Mouse (Mus musculus): ENCODE data around the gene Lyar. TPM values are rescaled to one million over a fixed set of nuclear protein-coding genes. Genes with fewer than 3 reads are reported as not detected.
A peak's percentile ranks its signal among the peaks of the same experiment; 100 is the strongest.

Lyar gene
- polyA plus RNA-seq (2015; fragmentation: Nextera tagmentation; extraction: Ambion mirVana): 40.5 and 43.1 TPM in 2 replicates

DNA sequence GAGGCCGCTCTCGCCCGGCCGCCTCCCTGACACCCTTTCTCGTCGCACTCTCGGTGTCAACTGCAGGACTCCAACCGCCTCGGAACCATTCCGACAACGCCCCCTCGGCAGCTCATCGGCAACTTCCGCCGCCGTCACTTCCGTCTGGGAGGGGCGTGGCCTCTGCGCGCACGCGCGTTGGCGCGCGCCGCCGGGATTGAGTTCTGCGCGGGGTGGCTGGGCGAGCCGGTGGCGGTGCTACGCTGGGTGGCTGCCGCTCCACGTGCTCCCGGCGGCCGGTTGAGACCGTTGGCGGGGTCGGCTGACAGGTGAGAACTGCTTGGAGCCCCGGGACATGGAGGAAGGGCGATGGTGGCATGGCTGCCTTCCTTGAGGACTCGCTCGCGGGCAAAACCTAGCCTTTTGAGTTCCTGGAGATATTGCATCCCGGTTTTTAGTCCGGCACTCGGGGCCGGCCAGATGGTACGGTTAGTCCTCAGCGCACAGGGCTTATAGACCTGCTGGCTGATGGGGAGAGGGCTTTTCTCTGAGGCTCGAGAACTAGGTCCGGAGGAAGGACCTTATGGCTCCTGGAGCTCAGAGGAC lies at the start of gene Lyar, which contains the start of gene Zbtb49:
Lyar (plus strand) TSS at position 143 of the 585 bp plus-strand sequence.
Zbtb49 (minus strand) TSS at position 130 of the 585 bp plus-strand sequence.
- peak; percentile 94 for ATAC-seq (ENCODE audit: low FRiP score, low read depth)
- peak within 1 kb of the TSS; percentile 91 for H3K9ac ChIP-seq
- no peaks in the 10 kb centered on the region for H3K27me3 ChIP-seq
- no peaks in the 10 kb centered on the region for H3K9me3 ChIP-seq
- peak within 1 kb of the TSS; percentile 88 for H3K4me2 ChIP-seq
- under 1% methylated on average over 55 of the region's 55 CpGs for WGBS
- peaks cover 36% of the 10 kb centered on the region for H3K4me1 ChIP-seq (replicated peaks)
- H3K4me3 ChIP-seq: peak within 1 kb of the TSS; percentile 94
- peaks cover 16% of the 10 kb centered on the region for H3K36me3 ChIP-seq
- H3K27ac ChIP-seq (replicated peaks): peak within 1 kb of the TSS; percentile 89

DNA sequence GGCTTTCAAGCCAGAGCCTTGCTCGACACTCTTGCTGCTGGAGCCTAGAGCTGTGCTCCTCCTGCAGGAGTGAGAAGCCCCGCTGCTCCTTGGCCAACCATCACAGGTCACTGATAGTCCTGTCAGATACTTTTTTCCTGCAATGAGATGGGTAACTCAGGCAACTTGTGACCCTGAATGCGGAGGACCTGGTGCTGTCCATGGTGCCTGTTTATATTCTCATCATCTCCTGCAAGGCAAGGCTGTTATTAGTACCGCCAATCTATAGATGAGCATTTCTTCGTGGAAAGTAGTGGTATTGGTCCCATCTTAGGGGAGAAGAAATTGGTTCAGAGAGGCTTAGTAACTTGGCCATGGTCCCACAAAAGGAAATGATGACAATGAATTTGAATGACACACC lies 46.5 kb upstream of the Lyar start:
- Histone ChIP-seq H3K4me2 (no peak overlapping the region), H3K36me3 (no peaks in the 10 kb centered on the region), H3K4me1 (replicated peaks) (no peaks in the 10 kb centered on the region), H3K27ac (replicated peaks) (no peak overlapping the region), H3K9ac (no peak overlapping the region), H3K27me3 (no peaks in the 10 kb centered on the region), H3K9me3 (no peaks in the 10 kb centered on the region), H3K4me3 (no peak overlapping the region)
- WGBS: 58% methylated on average over 5 of the region's 5 CpGs
- no peak for ATAC-seq (ENCODE audit: low FRiP score, low read depth)

DNA sequence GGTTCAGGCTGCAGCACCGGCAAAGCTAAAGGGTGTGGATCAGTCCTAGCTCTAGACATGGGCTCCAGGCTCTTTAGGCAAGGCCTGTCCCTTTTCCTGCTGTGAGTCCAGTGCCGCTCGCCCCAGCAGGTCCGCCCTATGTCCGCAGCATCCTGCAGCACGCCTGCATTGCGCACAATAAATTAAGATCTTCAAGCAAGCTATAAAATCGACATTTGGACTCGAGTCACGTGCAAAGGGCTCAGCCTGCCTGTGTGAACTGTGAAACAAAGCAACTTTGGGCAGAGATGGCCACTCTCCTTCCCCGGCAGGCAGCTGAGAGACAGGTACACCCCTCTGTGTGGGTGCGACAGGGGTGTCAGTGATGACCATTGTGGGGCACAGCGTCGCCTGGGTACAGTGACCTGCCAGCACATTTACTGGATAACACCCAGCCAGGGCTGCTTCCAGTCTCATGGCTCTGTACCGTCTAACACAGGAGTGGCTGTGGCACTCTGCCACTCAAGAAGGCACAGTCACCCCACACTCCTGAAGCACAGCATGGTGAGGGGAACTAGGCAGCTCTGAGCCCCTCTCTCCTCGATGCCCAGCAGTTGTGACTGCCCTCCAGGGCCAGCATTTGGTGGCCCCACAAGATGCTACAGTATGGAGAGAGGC lies 45.9 kb upstream of the Lyar start:
- H3K9ac ChIP-seq: no peak overlapping the region
- no peaks in the 10 kb centered on the region for H3K9me3 ChIP-seq
- no peak overlapping the region for H3K4me2 ChIP-seq
- no peaks in the 10 kb centered on the region for H3K27me3 ChIP-seq
- 78% methylated on average over 16 of the region's 16 CpGs for WGBS
- no peaks in the 10 kb centered on the region for H3K4me1 ChIP-seq (replicated peaks)
- no peak overlapping the region for H3K4me3 ChIP-seq
- no peak for ATAC-seq (ENCODE audit: low FRiP score, low read depth)
- no peaks in the 10 kb centered on the region for H3K36me3 ChIP-seq
- H3K27ac ChIP-seq (replicated peaks): no peak overlapping the region

DNA sequence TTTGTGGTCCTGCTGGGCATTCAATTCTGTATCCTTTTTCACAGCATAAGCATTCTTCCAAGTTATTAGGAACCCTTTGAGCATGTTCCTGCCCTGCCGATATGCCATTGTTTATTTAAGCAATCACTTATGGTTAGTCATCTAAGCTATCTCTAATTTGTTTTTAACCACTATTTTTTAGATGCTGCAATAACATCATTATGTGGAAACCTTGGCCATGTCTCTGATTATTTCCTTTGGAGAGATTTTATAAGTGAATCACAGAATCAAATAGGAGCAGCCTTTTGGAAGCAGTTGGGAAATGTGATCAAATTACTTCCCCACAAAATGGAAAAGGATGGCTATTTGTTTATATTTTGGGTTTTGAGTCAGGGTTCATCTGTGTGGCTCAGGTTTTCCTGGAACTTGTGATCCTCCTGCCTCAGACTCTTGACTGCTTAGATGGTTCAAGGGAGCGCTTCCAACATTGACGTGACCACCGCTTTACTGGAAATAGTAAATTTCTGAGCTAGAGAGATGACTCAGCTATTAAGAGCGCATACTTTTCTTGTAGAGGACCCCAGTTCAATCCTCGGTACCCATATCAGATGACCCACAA lies 35.5 kb upstream of the Lyar start:
- no peaks in the 10 kb centered on the region for H3K27me3 ChIP-seq
- ATAC-seq (ENCODE audit: low FRiP score, low read depth): no peak
- H3K4me2 ChIP-seq: no peak overlapping the region
- WGBS: 91% methylated on average over 6 of the region's 6 CpGs
- no peaks in the 10 kb centered on the region for H3K9me3 ChIP-seq
- H3K27ac ChIP-seq (replicated peaks): no peak overlapping the region
- no peak overlapping the region for H3K4me3 ChIP-seq
- H3K36me3 ChIP-seq: no peaks in the 10 kb centered on the region
- no peak overlapping the region for H3K9ac ChIP-seq
- no peaks in the 10 kb centered on the region for H3K4me1 ChIP-seq (replicated peaks)

DNA sequence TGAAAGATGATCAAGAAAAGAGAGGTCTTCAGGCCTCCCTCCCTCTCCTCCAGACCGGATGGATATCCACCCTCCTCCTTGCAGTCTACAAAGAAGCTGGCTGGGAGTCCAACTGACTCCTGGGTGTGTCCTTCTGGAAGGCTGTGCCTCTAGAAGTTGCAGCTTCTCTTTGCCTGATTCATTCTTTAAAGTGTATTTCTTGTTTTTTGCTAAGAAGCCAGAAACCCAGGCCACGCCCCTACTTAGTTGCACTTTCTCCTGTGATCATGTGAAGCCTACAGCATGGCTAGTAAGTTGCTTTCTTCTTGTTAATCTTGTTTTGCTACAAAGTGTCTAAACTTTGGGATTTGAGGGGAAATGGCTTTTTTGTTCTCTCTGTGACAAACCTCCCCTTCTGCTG lies 33.3 kb upstream of the Lyar start:
- H3K27ac ChIP-seq (replicated peaks): no peak overlapping the region
- H3K4me1 ChIP-seq (replicated peaks): no peaks in the 10 kb centered on the region
- WGBS: 85% methylated on average over 2 of the region's 2 CpGs
- H3K9me3 ChIP-seq: no peaks in the 10 kb centered on the region
- no peaks in the 10 kb centered on the region for H3K27me3 ChIP-seq
- no peak overlapping the region for H3K4me3 ChIP-seq
- ATAC-seq (ENCODE audit: low FRiP score, low read depth): no peak
- no peaks in the 10 kb centered on the region for H3K36me3 ChIP-seq
- no peak overlapping the region for H3K9ac ChIP-seq
- no peak overlapping the region for H3K4me2 ChIP-seq

DNA sequence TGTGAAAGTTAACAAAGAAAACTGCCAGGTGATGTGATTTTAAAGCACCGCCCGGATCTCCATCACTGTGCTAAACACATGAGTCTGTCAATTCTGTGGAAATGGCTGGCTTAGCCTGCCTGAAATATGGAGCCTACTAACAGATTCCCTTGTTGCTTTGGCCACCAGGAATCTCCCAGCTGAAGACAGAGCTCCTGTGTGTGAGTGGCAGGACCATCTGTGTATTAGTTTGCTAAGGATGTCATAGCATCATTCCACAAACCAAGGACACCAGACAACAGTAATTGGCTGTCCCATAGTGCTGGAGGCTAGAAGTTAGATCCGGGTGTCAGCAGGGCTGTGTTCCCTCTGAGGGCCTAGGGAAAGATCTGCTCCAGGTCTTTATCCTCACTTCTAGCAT lies 29.4 kb upstream of the Lyar start:
- no peak overlapping the region for H3K4me2 ChIP-seq
- no peaks in the 10 kb centered on the region for H3K9me3 ChIP-seq
- WGBS: 93% methylated on average over 3 of the region's 3 CpGs
- H3K4me1 ChIP-seq (replicated peaks): no peaks in the 10 kb centered on the region
- H3K4me3 ChIP-seq: no peak overlapping the region
- H3K27me3 ChIP-seq: no peaks in the 10 kb centered on the region
- H3K36me3 ChIP-seq: no peaks in the 10 kb centered on the region
- ATAC-seq (ENCODE audit: low FRiP score, low read depth): no peak
- no peak overlapping the region for H3K27ac ChIP-seq (replicated peaks)
- no peak overlapping the region for H3K9ac ChIP-seq

DNA sequence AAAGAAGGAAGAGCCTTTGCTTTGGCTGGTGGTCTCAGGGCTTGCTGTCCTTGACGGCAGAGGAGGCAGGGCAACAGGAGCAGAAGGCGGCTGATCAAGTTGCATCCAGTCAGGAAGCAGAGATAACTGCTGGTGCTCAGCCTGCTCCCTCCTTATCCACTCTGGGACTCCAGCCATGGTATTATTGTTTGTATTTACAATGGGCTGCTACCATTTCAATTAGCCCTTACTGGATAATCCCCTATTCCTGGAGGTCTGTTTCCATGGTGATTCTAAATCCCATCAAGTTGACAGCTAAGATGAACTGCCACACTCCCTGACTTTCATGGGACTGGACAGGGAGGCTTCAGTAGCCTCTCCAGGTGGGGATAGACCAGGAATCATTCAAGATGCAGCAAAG lies 25.3 kb upstream of the Lyar start:
- no peak overlapping the region for H3K4me3 ChIP-seq
- no peak for ATAC-seq (ENCODE audit: low FRiP score, low read depth)
- WGBS: 48% methylated on average over 2 of the region's 2 CpGs

DNA sequence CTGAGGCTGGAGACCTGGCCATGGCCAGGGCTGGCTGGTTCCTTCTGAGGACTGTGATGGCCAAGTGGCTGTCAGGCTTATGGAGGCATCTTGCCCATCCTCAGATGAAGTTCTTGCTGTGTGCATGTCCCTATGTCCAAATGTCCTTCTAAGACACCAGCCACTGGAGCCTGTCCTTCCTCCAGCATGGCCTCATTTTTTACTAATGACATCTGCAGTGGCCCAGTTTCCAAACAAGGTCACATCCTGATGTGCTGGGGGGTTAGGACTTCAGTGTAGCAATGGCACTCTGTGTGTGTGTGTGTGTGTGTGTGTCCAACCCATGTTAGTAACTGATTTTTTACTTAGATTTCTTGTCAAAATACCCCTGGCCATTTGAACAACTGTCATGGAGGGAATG lies 24.3 kb upstream of the Lyar start:
- no peaks in the 10 kb centered on the region for H3K9me3 ChIP-seq
- H3K9ac ChIP-seq: no peak overlapping the region
- no peak overlapping the region for H3K27ac ChIP-seq (replicated peaks)
- ATAC-seq (ENCODE audit: low FRiP score, low read depth): no peak
- peaks cover 11% of the 10 kb centered on the region for H3K36me3 ChIP-seq
- no peaks in the 10 kb centered on the region for H3K27me3 ChIP-seq
- no peak overlapping the region for H3K4me3 ChIP-seq
- H3K4me1 ChIP-seq (replicated peaks): no peaks in the 10 kb centered on the region
- H3K4me2 ChIP-seq: no peak overlapping the region

More for the DNA sequence above, 25.3 kb upstream of the Lyar start:
- Histone ChIP-seq H3K27me3 (no peaks in the 10 kb centered on the region), H3K4me2 (no peak overlapping the region), H3K36me3 (peaks cover 4% of the 10 kb centered on the region; the same call in 1 of the 2 replicates), H3K27ac (replicated peaks) (no peak overlapping the region), H3K4me1 (replicated peaks) (no peaks in the 10 kb centered on the region), H3K9me3 (no peaks in the 10 kb centered on the region), H3K9ac (no peak overlapping the region)

DNA sequence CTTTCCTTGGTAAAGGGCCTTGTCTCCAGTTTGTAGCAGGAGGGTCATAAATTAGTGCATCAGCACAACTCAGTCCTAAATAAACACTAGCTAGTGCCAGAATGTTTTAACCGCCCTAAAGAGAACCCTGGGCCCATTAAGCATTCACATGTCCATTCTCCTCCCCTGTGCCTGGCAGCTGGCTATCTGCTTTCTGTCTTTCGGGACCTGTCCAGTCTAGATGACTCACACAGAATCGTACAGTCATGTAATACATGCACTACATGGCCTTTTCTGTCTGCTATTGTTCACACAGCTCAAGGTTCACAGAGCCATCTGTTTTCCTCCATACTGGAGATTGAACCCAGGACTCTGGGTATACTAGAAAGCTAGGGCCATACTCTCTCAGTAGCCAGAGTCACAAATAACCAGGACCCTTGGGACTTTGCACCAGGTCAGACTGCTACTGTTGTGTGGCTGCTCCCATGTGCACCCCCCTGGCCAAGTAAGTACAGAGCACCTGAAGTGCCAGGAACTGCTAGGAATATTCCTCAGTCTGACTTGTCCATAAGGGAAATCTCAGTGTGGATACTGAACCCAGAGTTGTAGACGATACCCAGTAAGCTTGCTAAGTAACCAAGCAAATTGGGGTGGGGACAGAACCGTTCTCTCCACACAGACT lies 23.3 kb upstream of the Lyar start:
- no peak overlapping the region for H3K4me2 ChIP-seq
- no peak overlapping the region for H3K9ac ChIP-seq
- 84% methylated on average over 5 of the region's 5 CpGs for WGBS
- no peak overlapping the region for H3K27ac ChIP-seq (replicated peaks)
- H3K9me3 ChIP-seq: no peaks in the 10 kb centered on the region
- no peaks in the 10 kb centered on the region for H3K4me1 ChIP-seq (replicated peaks)
- ATAC-seq (ENCODE audit: low FRiP score, low read depth): peak; percentile 43
- peaks cover 19% of the 10 kb centered on the region for H3K36me3 ChIP-seq
- no peak overlapping the region for H3K4me3 ChIP-seq
- H3K27me3 ChIP-seq: no peaks in the 10 kb centered on the region

DNA sequence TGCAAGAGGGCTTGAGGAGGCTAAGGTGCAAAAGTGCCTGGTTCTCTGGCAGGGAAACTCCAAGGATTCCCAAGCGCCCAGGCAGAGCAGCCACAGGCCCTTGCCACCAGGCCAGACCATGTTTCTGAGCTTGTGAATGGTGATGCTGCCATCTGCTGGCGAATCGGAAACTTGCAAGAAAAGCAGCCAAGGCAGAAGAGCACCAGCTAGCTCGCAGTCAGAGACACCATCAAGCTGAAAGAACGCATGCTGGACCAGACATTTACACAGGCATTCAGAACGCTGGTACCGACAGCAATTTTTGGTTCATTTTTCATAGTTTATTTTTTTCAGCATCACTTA lies 22.8 kb upstream of the Lyar start:
- Histone ChIP-seq H3K36me3 (peaks cover 24% of the 10 kb centered on the region), H3K4me2 (no peak overlapping the region), H3K27ac (replicated peaks) (no peak overlapping the region), H3K4me3 (no peak overlapping the region), H3K4me1 (replicated peaks) (no peaks in the 10 kb centered on the region), H3K9ac (no peak overlapping the region), H3K27me3 (no peaks in the 10 kb centered on the region), H3K9me3 (no peaks in the 10 kb centered on the region)
- peak; percentile 79 for ATAC-seq (ENCODE audit: low FRiP score, low read depth)
- WGBS: 16% methylated on average over 7 of the region's 7 CpGs

DNA sequence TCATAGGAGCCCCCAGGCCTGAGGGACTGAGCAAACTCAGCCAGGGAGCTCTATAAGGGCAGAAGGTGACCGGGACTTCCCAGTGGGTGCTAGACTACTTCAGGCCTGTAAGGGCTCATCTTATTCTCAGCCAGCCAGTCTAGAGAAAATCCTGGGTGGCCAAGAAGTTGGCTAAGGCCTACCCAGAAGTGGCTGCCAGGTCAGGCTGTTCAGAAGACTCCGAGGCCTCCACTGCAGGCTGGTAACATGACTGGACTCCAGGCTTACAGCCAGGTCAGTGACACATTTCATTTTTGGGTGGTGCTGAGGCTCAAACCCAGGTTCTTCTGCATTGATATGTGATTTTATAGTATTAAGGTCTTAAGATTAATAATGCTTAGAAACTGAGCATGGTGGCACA lies 20.6 kb upstream of the Lyar start:
- 97% methylated on average over 2 of the region's 2 CpGs for WGBS
- H3K4me2 ChIP-seq: no peak overlapping the region
- ATAC-seq (ENCODE audit: low FRiP score, low read depth): no peak
- no peaks in the 10 kb centered on the region for H3K9me3 ChIP-seq
- H3K27ac ChIP-seq (replicated peaks): no peak overlapping the region
- peaks cover 41% of the 10 kb centered on the region for H3K36me3 ChIP-seq
- H3K27me3 ChIP-seq: no peaks in the 10 kb centered on the region
- H3K4me1 ChIP-seq (replicated peaks): no peaks in the 10 kb centered on the region
- no peak overlapping the region for H3K4me3 ChIP-seq
- H3K9ac ChIP-seq: no peak overlapping the region

DNA sequence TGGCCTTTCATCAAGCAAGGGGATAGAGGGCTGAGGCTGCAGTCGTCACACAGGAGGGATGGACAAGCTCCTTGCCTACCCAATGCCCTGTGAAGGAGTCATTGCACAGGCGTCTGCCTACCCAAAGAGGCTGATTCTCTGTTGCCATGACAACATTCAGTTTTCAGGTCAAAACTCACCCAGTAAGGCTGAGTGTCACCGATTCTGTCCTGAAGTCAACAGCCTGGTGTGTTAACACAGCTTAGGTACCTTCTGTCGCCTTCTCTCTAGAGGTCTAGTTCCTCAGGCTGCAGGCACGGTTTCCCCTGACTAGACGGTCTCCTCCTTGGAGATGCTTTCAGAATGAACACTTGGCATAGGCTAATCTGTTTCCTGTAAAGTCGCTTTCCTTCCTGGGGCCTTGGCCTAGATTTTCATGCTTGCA lies 15.0 kb upstream of the Lyar start:
- H3K36me3 ChIP-seq: peaks cover 63% of the 10 kb centered on the region
- H3K4me2 ChIP-seq: no peak overlapping the region

More for the DNA sequence above, 15.0 kb upstream of the Lyar start:
- Histone ChIP-seq H3K27me3 (no peaks in the 10 kb centered on the region), H3K9ac (no peak overlapping the region), H3K4me3 (no peak overlapping the region), H3K4me1 (replicated peaks) (no peaks in the 10 kb centered on the region), H3K27ac (replicated peaks) (no peak overlapping the region), H3K9me3 (no peaks in the 10 kb centered on the region)
- no peak for ATAC-seq (ENCODE audit: low FRiP score, low read depth)
- 81% methylated on average over 7 of the region's 7 CpGs for WGBS

Measured in hindbrain, embryonic 15.5 days (tissue).